Mouse (Mus musculus): ENCODE data around the gene Arnt2.

Gene Arnt2

GRCm38 (mm10) chr7:84246093-84246492 lies 163.9 kb downstream of the Arnt2 start:
- DNase-seq (ENCODE audit: low spot score) = no peak

DNA sequence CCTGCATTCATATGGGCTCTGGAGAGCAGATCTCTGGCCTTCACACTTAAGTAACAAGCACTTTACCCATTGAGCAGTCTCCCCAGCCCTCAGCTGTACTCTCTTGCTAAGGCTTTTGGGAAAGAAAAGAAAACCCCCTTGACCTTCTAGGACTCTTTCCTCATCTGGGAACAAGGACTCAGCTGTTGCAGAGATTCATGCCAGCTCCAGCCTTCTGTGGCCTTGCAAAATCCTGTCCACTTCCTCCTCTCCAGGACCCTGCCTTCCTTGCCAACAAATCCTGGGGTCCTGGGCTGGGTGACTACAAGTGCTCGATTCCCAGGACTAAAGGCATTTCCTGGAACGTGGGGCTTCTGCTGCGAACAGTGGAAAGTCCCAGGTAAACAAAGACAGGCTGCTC lies 169.6 kb downstream of the Arnt2 start:
- no peak for DNase-seq (ENCODE audit: low spot score)

DNA sequence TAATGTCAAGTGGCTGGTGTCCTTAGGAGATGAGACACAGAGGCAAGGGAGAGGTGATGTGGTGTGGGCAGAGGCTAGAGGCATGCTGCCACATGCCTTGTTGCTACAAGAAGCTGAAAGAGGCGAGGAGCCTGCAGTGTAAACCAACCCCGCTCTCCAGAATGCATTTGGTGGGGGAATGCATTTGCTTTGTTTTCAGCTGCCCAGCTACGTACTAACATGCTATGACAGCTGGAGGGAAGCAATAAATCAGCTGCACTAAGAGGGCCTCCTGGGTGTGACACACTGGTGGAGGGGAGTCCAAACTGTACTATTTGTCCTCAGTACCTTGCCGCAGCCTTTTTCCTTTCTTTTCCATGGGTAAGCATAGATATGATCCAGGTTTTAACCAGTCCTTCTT lies 172.3 kb downstream of the Arnt2 start:
- DNase-seq (ENCODE audit: low spot score) = no peak

- DNase-seq (ENCODE audit: low spot score) = no peak
These were observed 178.6 kb downstream of the Arnt2 start for GRCm38 (mm10) chr7:84231396-84231795.

DNA sequence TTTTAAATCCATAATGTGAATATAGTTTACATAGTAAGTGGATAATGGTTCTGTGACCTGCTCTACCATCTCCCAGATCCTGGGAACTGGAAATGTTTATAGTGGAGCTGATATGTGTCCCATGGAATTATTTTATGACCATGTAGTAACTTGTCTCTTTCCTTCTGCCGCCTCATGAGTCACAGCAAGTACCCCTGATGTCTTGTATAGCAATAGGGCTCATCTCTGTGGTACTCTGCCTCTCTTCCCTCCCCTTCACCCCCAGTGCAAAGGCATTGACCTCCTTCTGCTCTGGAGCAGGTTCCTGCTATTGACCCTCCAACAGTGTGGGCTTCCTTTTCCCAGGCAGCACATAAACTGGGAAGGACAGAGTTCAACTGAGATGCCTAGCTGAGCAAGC lies 182.3 kb downstream of the Arnt2 start:
- no peak for DNase-seq (ENCODE audit: low spot score)

GRCm38 (mm10) chr7:84226909-84227308 lies 183.1 kb downstream of the Arnt2 start:
- no peak for DNase-seq (ENCODE audit: low spot score)

DNA sequence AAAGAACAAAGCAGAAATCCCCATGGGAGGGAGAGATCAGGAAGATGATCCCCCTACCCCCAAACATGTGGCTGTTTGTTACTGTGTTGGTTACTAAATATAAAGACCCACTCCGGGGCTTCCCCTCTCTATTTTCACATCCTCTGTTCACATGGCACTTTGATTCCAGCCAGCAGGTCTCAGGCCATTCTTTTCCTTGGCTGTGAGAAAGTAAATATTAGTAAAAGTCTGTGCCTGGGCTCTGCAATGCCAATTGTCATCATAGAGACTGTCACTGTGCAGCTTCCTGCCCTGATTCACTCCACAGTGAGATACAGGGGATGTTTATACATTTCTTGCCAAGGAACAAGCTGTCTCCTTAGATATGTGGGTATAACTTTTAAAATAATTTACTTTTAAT lies 197.9 kb downstream of the Arnt2 start:
- DNase-seq (ENCODE audit: low spot score) = no peak

DNA sequence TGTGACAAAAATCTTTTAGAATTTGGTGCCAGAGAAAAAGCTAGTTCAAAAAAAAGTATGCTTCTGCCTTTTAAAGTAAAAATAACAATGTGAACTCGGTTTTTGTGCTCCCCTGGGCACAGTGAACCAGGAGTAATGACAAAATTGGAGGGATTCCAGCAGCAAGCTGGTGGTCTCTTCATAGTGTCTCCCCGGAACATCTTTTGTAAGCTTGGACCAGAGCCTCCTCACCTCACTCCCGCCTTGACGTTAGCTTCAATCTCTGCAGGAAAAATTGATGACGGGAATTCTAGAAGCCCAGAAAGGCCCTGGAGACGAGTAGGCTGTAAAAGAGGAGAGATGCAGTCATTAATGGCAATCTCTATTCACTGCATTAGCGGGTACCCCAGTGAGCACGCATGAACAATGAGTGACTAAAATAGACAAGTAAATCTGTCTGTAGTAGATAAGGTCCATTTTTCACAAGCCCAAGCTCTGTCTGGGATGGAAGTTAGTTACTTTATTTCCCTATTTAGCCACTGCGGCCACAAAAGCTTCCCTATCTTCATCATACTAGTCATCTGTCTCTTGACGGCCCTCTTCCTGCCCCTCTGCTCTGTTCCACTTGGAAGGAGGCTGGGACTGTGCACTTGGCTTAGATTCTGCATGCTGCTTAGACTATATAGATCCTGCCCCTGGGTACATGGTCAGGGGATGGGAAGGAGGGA lies 199.2 kb downstream of the Arnt2 start:
- DNase-seq (ENCODE audit: low spot score) = no peak

GRCm38 (mm10) chr7:84203981-84204380 lies 206.0 kb downstream of the Arnt2 start:
- no peak for DNase-seq (ENCODE audit: low spot score)

- DNase-seq (ENCODE audit: low spot score) = no peak
These were observed 208.6 kb downstream of the Arnt2 start for GRCm38 (mm10) chr7:84201151-84202068.

GRCm38 (mm10) chr7:84197208-84197860 lies 212.6 kb downstream of the Arnt2 start:
- no peak for DNase-seq (ENCODE audit: low spot score)
